Mouse (Mus musculus) right cerebral cortex, postnatal 4 days (tissue): ENCODE data around the gene Lgi1.

Source experiments
- DNase-seq: peaks from one replicate; pipeline ENCODE4 v3.0.0-alpha.2; 2022

Lgi1 gene

DNA sequence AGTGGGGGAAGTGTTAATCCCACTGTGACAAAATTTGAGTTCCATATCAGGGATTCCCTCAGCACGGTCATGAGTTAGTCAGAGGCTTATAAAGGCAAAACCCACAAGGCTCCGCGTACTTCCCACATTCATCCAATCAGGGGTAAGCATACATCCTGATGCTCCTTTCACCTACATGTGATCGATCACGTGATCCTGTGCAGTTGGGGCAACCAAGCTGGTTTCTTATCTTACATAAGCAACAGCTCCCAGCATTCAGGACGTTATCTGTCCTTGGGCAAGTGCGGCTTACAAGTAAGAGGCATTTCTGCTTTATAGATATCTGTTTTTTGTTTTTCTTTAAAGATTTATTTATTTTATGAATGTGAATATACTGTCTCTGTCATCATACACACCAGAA, 63.7 kb downstream of the Lgi1 start:
- no peak for DNase-seq

DNA sequence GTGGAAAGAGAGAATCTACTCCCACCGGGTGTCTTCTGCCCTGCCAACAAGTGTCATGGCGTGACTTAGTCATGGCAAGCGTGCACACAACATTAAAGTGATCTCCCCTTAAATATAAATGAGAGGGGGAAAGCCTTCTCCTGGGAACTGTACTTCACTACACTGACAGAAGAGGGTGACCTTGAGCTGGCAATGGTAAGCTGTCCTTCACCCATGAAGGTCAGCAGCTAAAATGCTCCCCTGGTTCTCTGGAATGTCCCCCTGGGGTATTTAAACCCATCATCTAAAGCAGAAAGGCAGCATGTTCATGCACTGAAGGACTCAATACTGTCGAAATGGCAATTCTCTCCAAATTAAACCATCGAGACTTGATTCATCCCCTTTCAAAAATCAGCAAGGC, 64.9 kb downstream of the Lgi1 start:
- DNase-seq: no peak

DNA sequence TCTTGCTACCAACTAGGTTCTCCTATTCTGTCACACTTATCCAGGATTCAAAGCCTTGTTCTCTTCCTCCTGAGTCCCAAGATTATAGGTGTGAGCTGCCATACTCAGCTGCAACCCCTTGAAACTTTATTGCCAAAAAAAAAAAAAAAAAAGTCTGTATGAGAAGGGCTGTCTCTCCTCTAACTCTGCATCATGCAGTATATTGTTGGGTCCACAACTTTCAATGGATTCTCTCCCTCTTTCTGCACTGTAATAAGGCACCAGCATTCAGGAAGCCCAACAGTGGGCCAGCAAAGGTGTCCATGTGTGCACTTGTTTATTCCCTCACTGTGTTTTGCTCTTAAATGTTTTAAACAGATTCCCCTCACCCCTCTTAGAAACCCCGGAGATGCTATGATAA, 66.7 kb downstream of the Lgi1 start:
- DNase-seq: no peak

DNA sequence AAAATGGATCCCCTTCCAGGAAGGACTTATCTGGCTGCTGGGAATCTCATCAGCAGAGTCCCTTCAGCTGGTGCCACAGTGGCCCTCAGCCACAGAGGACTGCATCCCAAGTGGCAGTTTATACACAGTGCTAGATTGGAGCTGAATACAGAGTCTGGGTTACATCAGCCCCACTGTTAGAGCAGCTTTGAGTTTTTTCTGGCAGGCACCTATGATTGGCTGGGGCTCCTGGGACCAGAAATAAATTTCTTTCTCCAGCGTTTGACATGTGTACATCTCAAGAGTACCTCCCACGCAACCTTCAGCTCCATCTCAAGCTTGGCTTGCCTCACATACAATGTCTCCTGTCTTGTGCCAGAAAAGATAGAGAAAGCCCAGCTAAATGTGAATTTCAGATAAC, 67.9 kb downstream of the Lgi1 start:
- no peak for DNase-seq

DNA sequence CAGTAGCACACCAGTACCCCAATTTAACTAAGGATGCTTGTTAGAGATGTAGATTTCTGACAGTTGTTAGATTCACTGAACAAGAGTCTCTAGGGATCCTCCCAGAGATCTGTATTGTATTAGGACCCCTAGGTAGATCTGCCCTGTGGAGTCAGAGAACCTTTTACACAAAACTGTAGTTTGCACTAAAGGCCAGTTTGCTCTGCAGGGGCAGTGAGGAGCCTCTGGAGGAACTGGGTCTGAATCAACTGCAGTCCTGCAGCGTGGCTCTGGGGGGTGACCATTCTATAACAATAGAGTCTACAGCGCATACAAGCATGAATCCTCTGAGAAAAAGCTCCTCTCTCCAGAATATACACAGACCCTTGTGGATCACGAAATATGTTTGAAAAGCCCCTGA, 68.5 kb downstream of the Lgi1 start:
- DNase-seq: no peak

DNA sequence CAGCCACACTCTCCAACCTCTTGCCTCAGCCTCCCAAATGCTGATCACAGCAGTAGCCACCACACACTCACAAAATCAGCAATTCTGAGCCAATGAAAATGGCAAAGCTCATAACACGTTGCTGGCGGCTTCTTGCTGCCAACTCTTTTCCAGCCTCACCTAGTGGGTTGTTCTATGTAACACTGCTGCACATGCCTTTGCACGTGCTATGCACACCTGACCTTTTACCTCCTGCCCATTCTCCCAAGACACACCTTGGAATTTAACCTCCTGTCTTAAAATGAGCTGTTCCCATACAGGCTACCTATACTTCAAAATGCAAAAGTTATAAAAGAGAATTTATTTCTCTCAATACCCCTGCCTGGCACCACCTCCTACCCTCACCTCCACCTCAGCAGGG, 72.2 kb downstream of the Lgi1 start:
- no peak for DNase-seq

DNA sequence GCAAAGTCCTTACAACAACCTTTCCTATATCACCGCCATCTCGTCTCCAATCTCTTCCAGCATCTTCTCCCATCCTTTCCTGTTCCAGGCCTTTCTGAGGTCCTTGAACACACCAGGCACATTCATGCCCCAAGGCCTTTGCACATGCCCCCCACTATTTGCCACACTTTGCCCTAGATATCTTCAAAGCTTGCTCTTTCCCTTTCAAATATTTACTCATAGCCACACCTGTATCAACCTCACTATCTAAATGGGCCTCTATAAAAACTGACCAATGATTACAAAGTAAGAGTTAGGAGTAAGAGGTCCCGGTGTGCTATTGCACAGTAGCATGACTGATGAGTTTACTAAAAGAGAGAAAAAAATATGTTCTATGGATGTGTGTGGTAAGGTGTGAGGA, 73.0 kb downstream of the Lgi1 start:
- no peak for DNase-seq

DNA sequence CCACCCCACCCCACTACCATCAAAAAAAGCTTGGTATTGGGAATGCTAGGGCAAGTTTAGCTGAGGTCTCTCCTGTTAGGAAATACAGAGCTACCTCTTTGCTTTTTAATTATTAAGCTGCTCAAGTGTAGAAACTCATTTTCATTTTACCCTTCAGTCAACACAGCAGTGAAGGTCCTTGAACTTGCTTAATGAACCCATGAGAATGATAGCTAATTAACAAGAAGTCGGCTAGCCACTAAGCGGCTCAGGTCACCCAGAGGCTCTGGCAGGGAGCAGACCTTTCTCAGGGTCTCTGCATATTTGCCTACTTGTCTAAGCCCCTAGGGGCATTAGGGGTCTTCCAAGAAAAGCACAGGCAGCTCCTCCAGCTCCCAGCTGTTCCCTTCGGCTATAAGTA, 75.4 kb downstream of the Lgi1 start:
- no peak for DNase-seq

DNA sequence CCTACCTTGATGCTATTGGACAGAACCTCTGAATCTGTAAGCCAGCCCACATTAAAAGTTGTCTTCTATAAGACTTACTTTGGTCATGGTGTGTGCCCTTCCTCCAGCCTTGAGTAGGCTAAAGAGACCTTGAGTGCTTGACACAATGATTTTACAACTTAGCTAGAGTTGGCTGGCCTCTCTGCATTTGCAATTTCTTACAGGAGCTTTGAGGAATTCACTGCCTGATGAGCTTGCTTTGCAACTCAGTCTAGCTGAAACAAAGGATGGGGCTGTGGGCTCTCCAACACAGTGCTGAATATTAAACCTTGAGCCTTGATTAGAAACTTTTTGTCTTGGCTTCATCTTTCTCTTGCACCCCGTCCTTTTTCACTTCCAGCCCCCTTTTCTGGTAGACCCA, 78.9 kb downstream of the Lgi1 start:
- no peak for DNase-seq

DNA sequence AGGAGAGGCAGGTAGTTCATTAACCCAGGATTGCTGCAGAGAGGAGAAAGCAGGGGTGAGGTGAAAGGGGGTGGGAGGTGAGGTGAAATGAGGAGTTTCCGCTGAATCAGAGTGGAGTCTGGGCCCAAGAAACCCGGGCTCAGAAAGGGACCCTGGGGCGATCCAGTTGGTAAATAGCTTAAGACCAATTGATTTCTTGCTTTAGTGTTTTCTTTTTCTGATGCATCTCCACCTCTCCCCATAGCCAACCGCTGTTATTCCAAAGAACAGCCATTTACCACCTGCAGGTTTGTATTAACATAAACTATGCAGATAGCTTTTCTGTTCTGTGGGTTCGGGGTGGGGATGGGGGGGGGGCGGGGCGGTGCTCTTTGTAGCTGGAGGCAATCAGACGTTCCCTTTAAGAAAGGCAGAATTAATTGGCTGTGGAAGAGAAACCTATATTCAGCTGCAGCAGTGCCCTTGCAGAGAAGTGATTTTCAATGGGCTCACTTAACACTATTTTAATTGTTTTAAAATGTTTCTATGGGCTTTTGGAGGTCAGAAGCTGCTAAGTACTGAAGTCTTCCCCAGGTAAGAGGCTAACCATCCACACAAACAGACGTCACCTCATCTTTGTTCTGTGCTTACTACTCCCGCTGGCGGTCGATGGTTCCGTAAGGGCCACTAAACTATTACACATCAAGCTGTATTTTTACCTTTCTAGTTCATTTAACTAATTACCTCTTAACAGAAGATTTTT, 84.1 kb downstream of the Lgi1 start:
- no peak for DNase-seq

DNA sequence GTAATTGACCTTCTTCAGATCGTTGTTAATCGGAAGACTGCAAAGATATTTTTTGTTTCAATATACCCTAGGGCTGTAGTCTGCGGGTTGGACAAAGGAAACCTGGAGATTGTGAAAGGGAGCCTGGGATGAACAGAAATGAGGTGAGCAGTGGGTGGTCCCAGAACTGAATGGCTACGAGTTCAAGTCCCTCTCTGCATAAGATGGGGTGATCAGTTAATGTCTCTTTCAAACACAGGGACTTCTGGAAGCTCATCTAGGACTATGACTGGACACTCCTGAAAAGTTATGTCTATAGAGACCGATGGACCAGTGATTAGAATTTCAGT, 84.6 kb downstream of the Lgi1 start:
- no peak for DNase-seq

DNA sequence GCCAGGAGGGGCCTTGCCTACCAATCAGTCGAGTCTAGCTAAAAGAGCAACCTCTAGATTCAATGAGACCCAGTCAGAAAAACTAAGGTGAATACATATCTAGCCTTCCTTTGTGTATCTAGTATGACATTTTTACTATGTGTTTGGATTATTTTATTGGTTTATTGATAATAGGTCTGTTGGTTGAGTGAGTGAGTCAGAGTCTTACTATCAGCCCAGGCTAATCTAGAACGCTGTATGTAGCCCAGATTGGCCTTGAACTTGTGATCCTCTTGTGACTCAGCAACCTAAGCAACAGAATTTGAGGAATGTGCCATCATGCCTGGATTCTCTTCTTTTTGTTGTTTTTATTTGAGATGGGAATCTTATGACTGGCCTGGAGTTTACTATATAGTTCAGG, 86.9 kb downstream of the Lgi1 start:
- no peak for DNase-seq

DNA sequence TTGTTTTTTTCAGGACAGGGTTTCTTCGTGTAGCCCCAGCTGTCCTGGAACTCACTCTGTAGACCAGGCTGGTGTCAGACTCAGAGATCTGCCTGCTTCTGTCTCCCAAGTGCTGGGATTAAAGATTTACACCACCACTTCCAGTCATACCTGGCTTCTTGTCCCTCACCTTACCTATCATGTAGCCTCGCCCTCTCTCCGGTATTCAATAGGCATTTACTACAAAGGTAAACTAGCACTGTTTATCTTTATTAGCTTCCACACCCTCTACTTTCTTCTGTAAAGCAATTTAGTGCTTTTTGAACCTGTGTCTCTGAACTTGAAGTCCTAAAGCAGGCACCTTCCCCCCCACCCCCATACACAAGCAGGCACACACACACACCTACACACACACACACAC, 87.4 kb downstream of the Lgi1 start:
- DNase-seq: no peak

DNA sequence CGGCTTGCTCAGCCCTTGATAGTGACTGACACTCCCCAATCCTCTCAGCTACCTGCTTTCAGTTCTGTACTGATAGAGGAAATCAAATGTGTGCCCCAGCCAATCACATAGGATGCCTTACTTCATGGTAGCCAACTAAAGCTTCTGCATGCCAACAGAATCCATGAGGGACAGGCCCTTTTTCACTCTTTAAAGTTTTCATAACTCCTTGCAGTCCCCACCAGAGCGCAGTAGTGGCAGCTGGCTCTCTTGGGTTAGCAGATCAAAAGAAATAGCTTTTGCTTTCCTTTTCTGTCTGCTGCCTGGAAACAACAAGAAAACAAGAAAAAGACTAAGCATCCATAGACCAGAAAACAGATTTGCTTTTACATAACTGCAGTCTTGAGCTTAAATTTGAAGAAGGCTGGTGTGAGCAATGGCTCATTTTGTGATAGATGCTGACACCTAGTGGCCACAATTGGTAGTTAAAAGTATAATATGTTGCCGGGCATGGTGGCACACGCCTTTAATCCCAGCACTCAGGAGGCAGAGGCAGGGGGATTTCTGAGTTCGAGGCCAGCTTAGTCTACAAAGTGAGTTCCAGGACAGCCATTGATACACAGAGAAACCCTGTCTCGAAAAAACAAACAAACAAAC, 88.3 kb downstream of the Lgi1 start:
- DNase-seq: no peak

DNA sequence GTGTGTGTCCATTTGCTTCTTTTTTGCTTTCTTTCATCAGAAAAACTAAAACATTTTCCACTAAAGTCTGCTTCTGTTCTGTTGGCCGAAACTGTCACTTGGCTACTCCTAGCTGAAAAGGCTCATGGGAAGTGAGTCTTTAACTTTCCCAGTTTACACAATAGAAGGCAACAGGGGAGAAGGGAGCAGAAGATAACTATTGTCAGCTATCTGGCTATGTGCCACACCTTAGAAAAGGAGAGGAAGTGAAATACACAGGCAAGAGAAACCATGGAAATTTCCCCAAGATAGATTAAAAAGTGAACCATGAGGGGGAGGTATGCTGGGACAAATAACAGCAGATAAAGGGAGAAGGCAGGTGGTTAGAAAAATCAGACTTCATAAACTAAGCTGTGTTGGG, 89.9 kb downstream of the Lgi1 start:
- DNase-seq: no peak

DNA sequence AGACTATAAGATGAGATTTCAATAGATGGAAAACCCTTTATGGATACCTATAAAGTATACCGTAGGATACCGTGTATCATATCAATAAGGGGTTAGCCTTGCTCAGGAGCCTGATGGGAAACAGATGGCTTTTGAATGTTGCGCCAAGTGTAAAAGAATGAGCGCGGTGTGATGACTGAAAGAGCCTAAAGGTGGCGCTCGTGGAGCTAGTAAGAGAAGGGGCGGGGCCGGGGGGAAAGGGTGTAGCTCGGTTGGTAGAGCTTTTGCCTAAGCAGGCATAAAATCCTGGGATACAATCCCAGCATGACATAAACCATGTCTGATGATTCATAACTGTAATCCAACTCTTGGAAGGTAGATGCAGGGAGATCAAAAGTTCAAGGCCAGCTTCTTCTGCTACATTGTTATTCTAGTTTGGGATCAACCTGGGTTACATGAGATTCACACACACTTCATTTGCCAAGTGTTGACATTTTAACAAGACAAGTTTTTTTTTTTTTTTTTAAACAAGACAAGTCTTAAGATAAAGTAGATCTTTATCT, 90.6 kb downstream of the Lgi1 start:
- no peak for DNase-seq

DNA sequence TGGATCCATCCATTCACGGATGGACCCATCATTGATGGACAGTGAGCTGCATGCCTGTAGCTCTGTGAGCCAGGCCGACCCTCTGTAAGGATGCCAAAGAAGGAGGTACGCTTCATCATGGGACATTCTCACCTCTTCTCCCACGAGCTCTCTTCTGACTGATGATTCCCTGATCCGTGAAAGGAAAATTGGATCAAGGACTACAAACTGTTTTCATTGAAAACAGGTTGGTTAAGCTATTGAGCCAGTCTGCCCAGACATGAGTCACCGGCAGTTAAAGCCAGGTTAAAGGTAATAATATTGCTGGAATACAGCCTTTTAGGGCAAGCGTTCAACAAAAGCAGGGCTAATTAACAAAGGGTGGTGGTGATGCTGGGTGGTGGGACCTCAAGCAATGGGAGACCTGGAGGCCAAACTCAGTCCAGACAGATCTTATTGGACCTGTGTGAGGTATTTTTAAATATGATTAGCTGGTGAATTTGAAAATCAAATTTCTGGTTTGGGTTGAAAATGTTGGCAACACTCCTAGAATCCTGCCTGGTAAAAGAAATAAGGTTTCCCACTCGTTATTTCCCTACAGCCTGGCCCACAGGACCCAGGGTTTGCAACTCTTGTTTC, 92.0 kb downstream of the Lgi1 start:
- no peak for DNase-seq

DNA sequence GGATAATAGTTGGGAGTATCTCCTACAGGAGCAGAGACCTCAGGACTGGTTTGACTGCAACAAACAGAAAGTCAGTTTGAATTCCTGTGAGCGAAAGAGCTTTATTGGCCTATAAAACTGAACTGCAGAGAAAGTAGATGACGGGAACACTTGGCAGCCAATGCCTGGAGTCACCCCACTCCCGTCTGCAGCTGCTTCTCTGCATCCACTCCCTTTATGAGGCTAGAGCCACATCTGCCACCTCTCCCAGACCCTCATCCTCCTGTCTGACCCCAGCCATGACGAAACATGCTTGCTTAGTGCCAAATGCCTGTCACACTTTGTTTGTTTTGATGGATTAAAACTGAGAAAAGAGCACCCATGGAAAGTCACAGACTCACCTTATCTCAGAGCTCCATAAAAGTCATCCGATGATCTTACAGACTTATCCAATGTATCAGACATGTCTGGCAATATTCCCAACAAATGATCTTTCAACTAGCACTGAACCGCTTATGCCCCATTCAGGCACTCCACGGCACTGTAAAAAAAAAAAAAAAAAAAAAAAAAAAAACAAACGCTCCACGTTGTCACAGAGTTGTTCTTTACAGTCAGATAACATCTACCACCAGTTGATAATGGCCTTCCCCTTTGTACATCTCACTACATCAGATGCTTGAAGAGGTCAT, 93.8 kb downstream of the Lgi1 start:
- no peak for DNase-seq

DNA sequence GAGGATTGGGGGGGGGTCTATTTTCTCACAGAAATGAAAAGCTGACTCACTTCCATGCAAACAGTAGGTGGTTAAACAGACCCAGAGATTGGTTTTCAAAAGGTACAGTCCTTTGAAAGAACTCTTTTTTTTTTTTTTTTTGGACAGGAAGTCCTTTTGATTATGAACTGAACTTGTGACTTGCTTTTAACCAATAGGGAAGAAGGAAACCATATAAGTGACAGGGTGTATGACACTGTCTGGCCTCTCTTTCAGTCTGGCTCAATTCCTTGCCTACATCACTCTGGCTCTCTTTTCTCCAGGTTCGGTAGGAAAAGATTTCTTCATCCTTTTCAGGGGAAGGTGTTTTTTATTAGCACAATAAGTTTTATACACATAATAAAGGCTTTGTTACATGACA, 95.0 kb downstream of the Lgi1 start:
- DNase-seq: no peak
